Mouse (Mus musculus) bone marrow, adult 2 months (tissue): ENCODE measurements around the gene Stx4a.

Source experiments
- CTCF ChIP-seq: fragments of 200-500 bp; IDR thresholded peaks from 2 replicates; pipeline ENCODE4 v1.5.1; 2011; ENCODE audit warnings: low read length, control low read depth; ENCODE audit not compliant: control insufficient read depth, insufficient read depth
- POLR2A ChIP-seq: fragments of 200-500 bp; IDR thresholded peaks from 2 replicates; pipeline ENCODE4 v1.6.1; 2011; ENCODE audit warnings: low read depth, mild to moderate bottlenecking, control low read depth, low read length, borderline replicate concordance; ENCODE audit not compliant: control insufficient read depth

- TF ChIP-seq CTCF (no peak), POLR2A (no peak)
Observed at GRCm38 (mm10) chr7:127823236-127824171, 590 bp upstream of the Stx4a start.
